ENCODE assay signal across 17 mouse cellular contexts in the genomic region with DNA sequence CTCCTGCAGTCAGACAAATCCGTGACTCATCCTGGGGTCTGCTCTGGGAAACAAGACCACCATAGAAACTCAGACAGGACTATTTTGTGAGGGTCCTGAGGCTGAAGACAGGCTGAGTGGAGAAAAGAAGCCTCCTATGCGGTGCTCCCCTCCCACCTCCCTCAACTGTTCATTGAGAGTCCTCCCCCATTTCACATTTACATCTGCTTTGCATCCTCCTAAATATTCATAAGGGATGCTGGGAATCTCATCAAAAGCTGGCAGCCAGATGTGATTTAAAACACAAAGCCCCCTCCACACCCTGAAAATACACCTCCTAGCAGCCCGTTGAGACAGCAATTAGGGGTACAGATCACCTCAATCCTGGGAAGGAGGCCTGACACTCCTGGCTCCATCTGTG. TPM values are rescaled to one million over a fixed set of nuclear protein-coding genes. Genes with fewer than 3 reads are reported as not detected.
DNase-seq lines count a peak whose midpoint lies in the region; ATAC-seq and TF ChIP-seq lines count a peak whose summit lies in the region.
"Had no signal": no experiment of that assay in that cellular context is flagged by ENCODE, and none has a peak within 500 bp of the region (broad histone marks: within the 10 kb centered on the region; RNA-seq: fewer than 3 reads in every experiment).

No protein-coding gene starts in this region.

- no peak overlapping the region for H3K4me3 ChIP-seq in forebrain, postnatal 0 days (ENCODE audit: low read depth, low read length)
- no peak overlapping the region for H3K4me3 ChIP-seq in midbrain, embryonic 13.5 days (replicated peaks)
- no peak overlapping the region for H3K4me3 ChIP-seq in stomach, postnatal 0 days (ENCODE audit: low read depth, low read length)
- H3K4me3 ChIP-seq in kidney, embryonic 16.5 days (ENCODE audit: low read length): no peak overlapping the region
- H3K4me3 ChIP-seq: heart, embryonic 15.5 days had no signal

- TF ChIP-seq POLR2A in brain, embryonic 14.5 days (IDR thresholded peaks at IDR 0.05; ENCODE audit: borderline replicate concordance, extremely low read depth, insufficient read depth, insufficient read length, poor library complexity, severe bottlenecking): no peak

- no peaks in the 10 kb centered on the region for H3K36me3 ChIP-seq in forebrain, postnatal 0 days (ENCODE audit: insufficient read depth)
- H3K36me3 ChIP-seq in midbrain, embryonic 13.5 days: no peaks in the 10 kb centered on the region
- H3K36me3 ChIP-seq in stomach, postnatal 0 days (ENCODE audit: control insufficient read depth, insufficient read depth, low read length): no peaks in the 10 kb centered on the region
- H3K36me3 ChIP-seq in kidney, embryonic 16.5 days (ENCODE audit: insufficient read depth, low read length): no peaks in the 10 kb centered on the region
- H3K36me3 ChIP-seq: heart, embryonic 15.5 days had no signal

- no peak for TF ChIP-seq CTCF in brain, embryonic 14.5 days (IDR thresholded peaks at IDR 0.05; ENCODE audit: borderline replicate concordance, extremely low read depth, insufficient read depth, insufficient read length)
- no peak for TF ChIP-seq CTCF in forebrain, postnatal 0 days (IDR thresholded peaks at IDR 0.05; ENCODE audit: low read depth)
- TF ChIP-seq CTCF in stomach, postnatal 0 days (IDR thresholded peaks at IDR 0.05; ENCODE audit: low read depth): no peak

- H3K9me3 ChIP-seq in forebrain, postnatal 0 days (ENCODE audit: low read length): no peaks in the 10 kb centered on the region
- no peaks in the 10 kb centered on the region for H3K9me3 ChIP-seq in midbrain, embryonic 13.5 days
- H3K9me3 ChIP-seq in stomach, postnatal 0 days (ENCODE audit: control insufficient read depth, low read length): no peaks in the 10 kb centered on the region
- no peaks in the 10 kb centered on the region for H3K9me3 ChIP-seq in kidney, embryonic 16.5 days (ENCODE audit: low read length)
- H3K9me3 ChIP-seq: heart, embryonic 15.5 days had no signal

- 0 out of 2 replicates have a peak, but pooled peaks cover 4% of the 10 kb centered on the region for H3K4me1 ChIP-seq in forebrain, postnatal 0 days (ENCODE audit: insufficient read depth)
- peaks cover 41% of the 10 kb centered on the region for H3K4me1 ChIP-seq in midbrain, embryonic 13.5 days (replicated peaks)
- no peaks in the 10 kb centered on the region for H3K4me1 ChIP-seq in stomach, postnatal 0 days (replicated peaks; ENCODE audit: control insufficient read depth, insufficient read depth)
- 0 out of 2 replicates have a peak, but pooled peaks cover 3% of the 10 kb centered on the region for H3K4me1 ChIP-seq in kidney, embryonic 16.5 days (ENCODE audit: insufficient read depth, low read length)

- ATAC-seq in frontal cortex, adult (ENCODE audit: low TSS enrichment): peak; percentile 74; the same call in 1 of the 2 replicates
- peak; percentile 53; the same call in 1 of the 2 replicates for ATAC-seq in forebrain, postnatal 0 days
- peak; percentile 29; the same call in 1 of the 2 replicates for ATAC-seq in midbrain, embryonic 13.5 days
- ATAC-seq in stomach, postnatal 0 days (ENCODE audit: low FRiP score, low TSS enrichment): no peak
- ATAC-seq in kidney, embryonic 16.5 days (ENCODE audit: low FRiP score, low TSS enrichment): no peak
- ATAC-seq: liver, postnatal 0 days; Patski had no signal

- DNase-seq in frontal cortex, adult 2 months (ENCODE audit: extremely low spot score in 1 of 2, low spot score in 1 of 2): no peak
- DNase-seq in brain, embryonic 14.5 days (ENCODE audit: low read depth): peak; percentile 70
- DNase-seq in forebrain, postnatal 0 days: no peak
- no peak for DNase-seq in adrenal gland, postnatal 25 days
- DNase-seq in stomach, postnatal 0 days (ENCODE audit: low spot score): no peak
- DNase-seq: cerebellum, adult 11 months; cerebellum, postnatal 36 days; kidney, adult 8-10 months; liver, postnatal 0 days; lung, postnatal 36 days; right cerebral cortex, postnatal 14 days had no signal

- 21% methylated on average over 3 of the region's 3 CpGs for WGBS in forebrain, postnatal 0 days
- 32% methylated on average over 3 of the region's 3 CpGs for WGBS in midbrain, embryonic 13.5 days
- WGBS in stomach, postnatal 0 days: 73% methylated on average over 3 of the region's 3 CpGs
- 61% methylated on average over 3 of the region's 3 CpGs for WGBS in kidney, embryonic 16.5 days

- H3K4me2 ChIP-seq in forebrain, postnatal 0 days (ENCODE audit: low read depth): no peak overlapping the region
- no peak overlapping the region for H3K4me2 ChIP-seq in midbrain, embryonic 13.5 days (replicated peaks)
- no peak overlapping the region for H3K4me2 ChIP-seq in stomach, postnatal 0 days (replicated peaks; ENCODE audit: low read depth)
- no peak overlapping the region for H3K4me2 ChIP-seq in kidney, embryonic 16.5 days (replicated peaks; ENCODE audit: low read depth, low read length)
- H3K4me2 ChIP-seq: heart, embryonic 15.5 days had no signal

- peak overlapping the region; percentile 45; the same call in 1 of the 2 replicates for H3K27ac ChIP-seq in forebrain, postnatal 0 days (ENCODE audit: low read depth, low read length)
- peak overlapping the region; percentile 77 for H3K27ac ChIP-seq in midbrain, embryonic 13.5 days
- H3K27ac ChIP-seq in stomach, postnatal 0 days (replicated peaks): no peak overlapping the region
- no peak overlapping the region for H3K27ac ChIP-seq in kidney, embryonic 16.5 days (ENCODE audit: low read length)
- H3K27ac ChIP-seq: heart, embryonic 15.5 days had no signal

- H3K27me3 ChIP-seq in forebrain, postnatal 0 days (ENCODE audit: insufficient read depth, low read length): no peaks in the 10 kb centered on the region
- no peaks in the 10 kb centered on the region for H3K27me3 ChIP-seq in midbrain, embryonic 13.5 days
- no peaks in the 10 kb centered on the region for H3K27me3 ChIP-seq in stomach, postnatal 0 days (ENCODE audit: control insufficient read depth, insufficient read depth, low read length)
- no peaks in the 10 kb centered on the region for H3K27me3 ChIP-seq in kidney, embryonic 16.5 days (ENCODE audit: insufficient read depth, low read length)
- H3K27me3 ChIP-seq: heart, embryonic 15.5 days; Patski had no signal

- no peak overlapping the region for H3K9ac ChIP-seq in forebrain, postnatal 0 days
- no peak overlapping the region for H3K9ac ChIP-seq in midbrain, embryonic 13.5 days (replicated peaks)
- H3K9ac ChIP-seq in stomach, postnatal 0 days (ENCODE audit: low read length): no peak overlapping the region
- H3K9ac ChIP-seq in kidney, embryonic 16.5 days (replicated peaks; ENCODE audit: low read length): no peak overlapping the region
- H3K9ac ChIP-seq: heart, embryonic 15.5 days; liver, postnatal 0 days had no signal

- TF ChIP-seq EP300 in stomach, postnatal 0 days (optimal IDR thresholded peaks at IDR 0.05): no peak

RNA-seq across cellular contexts. Expression of gene Sorcs2, which starts 58.7 kb away (rescaled TPM):
- polyA plus RNA-seq in frontal cortex, adult 2 months (2012; rRNA removed): 24.1 and 30.7 TPM in 2 replicates
- 16.7 and 29.0 TPM in 2 replicates for polyA plus RNA-seq in brain, embryonic 14.5 days (2012; rRNA removed)
- 20.0 and 29.8 TPM in 2 replicates for total RNA-seq in forebrain, postnatal 0 days (2014; rRNA removed)
- 5.3 and 10.0 TPM in 2 replicates for polyA plus RNA-seq in forebrain, postnatal 0 days (2015; fragmentation: Nextera tagmentation; extraction: Ambion mirVana)
- 16.3 and 17.4 TPM in 2 replicates for polyA plus RNA-seq in midbrain, embryonic 13.5 days (2015; fragmentation: Nextera tagmentation; extraction: Ambion mirVana)
- total RNA-seq in adrenal gland, postnatal 25 days (2021): 13.2 and 13.4 TPM in 2 replicates
- polyA plus RNA-seq in stomach, postnatal 0 days (2015; fragmentation: Nextera tagmentation; extraction: Ambion mirVana): 3.1 and 4.2 TPM in 2 replicates
- 11.1 and 11.6 TPM in 2 replicates for polyA plus RNA-seq in kidney, embryonic 16.5 days (2015; fragmentation: Nextera tagmentation; extraction: Ambion mirVana)
- total RNA-seq: granulocyte monocyte progenitor cell, adult 5-6 weeks had no signal

Comparison
In these comparisons a context has a peak if more than half of its experiments do, and no peak if none do; other contexts are left out.
1. ATAC-seq: peak in frontal cortex, adult (single experiment), forebrain, postnatal 0 days (single experiment) and midbrain, embryonic 13.5 days (single experiment); none in stomach, postnatal 0 days (single experiment) and kidney, embryonic 16.5 days (single experiment).
2. H3K27ac ChIP-seq: peak in forebrain, postnatal 0 days (single experiment) and midbrain, embryonic 13.5 days (single experiment); none in stomach, postnatal 0 days (single experiment) and kidney, embryonic 16.5 days (single experiment).